Mouse (Mus musculus): ENCODE data around the gene Klf13.

- TF ChIP-seq POLR2A (IDR thresholded peaks at IDR 0.05; ENCODE audit: borderline replicate concordance, extremely low read depth, low read depth, low read length): no peak
- no peak for TF ChIP-seq CTCF (IDR thresholded peaks at IDR 0.05; ENCODE audit: insufficient read depth, low read length)
These were observed 28.5 kb downstream of the Klf13 start for GRCm38 (mm10) chr7:63910225-63910624.

Measured in lung, adult 2 months (tissue).